Mouse (Mus musculus): ENCODE measurements around the gene Hoxb6.

Gene Hoxb6

DNA sequence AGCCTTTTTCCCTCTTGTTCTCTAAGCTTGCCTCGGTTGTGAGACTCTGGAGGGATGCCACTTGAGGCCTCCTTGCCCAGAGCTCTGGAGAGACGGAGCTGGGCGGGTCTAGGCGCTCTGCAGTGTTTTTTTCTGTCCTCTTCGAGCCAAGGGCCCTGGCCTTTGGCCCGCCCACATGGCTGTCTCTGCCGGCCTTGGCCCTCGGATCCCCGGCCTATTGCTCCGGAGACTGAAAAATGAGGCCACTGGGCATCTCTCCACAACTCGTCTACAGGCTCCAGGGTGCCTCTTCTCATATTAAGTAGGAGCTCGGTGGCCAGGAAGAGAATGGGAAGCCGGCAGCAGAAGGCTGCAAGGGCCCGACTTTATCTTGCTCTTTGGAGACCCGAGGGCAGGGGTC is 9.6 kb downstream of the Hoxb6 start:
- peak; percentile 88 to 91 for DNase-seq

GRCm38 (mm10) chr11:96302381-96303150 is 10.3 kb downstream of the Hoxb6 start:
- peak in 1 of 2 experiments; percentile 49 for DNase-seq

DNA sequence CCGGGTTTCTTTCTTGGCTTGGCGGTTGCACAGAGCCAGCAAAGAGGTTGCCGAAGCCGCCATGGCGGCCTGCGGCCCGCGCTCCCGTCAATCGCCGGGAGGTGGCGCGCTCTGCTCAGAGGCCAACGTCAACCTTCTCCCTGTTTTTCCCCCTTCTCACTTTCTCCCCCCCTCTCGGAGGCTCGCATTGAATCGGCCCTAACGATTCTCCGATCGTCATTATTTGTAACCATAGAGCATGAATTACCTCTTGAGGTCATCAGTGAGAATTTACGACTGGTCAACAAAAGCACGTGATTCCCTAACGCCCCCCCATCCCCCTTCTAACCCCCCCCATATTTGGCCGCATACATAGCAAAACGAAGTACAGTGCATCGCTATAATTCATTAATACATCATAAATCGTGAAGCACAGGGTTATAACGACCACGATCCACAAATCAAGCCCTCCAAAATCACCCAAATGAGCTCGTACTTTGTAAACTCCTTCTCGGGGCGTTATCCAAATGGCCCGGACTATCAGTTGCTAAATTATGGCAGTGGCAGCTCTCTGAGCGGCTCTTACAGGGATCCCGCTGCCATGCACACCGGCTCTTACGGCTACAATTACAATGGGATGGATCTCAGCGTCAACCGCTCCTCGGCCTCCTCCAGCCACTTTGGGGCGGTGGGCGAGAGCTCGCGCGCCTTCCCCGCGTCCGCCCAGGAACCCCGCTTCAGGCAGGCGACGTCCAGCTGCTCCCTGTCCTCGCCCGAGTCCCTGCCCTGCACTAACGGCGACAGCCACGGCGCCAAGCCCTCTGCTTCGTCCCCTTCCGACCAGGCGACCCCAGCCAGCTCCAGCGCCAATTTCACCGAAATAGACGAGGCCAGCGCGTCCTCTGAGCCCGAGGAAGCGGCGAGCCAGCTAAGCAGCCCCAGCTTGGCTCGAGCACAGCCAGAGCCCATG is 11.1 kb downstream of the Hoxb6 start, which contains the start of gene Hoxb5:
Hoxb5 (plus strand) TSS at position 186 of the 949 bp plus-strand sequence.
- DNase-seq: peak; percentile 92 to 94

DNA sequence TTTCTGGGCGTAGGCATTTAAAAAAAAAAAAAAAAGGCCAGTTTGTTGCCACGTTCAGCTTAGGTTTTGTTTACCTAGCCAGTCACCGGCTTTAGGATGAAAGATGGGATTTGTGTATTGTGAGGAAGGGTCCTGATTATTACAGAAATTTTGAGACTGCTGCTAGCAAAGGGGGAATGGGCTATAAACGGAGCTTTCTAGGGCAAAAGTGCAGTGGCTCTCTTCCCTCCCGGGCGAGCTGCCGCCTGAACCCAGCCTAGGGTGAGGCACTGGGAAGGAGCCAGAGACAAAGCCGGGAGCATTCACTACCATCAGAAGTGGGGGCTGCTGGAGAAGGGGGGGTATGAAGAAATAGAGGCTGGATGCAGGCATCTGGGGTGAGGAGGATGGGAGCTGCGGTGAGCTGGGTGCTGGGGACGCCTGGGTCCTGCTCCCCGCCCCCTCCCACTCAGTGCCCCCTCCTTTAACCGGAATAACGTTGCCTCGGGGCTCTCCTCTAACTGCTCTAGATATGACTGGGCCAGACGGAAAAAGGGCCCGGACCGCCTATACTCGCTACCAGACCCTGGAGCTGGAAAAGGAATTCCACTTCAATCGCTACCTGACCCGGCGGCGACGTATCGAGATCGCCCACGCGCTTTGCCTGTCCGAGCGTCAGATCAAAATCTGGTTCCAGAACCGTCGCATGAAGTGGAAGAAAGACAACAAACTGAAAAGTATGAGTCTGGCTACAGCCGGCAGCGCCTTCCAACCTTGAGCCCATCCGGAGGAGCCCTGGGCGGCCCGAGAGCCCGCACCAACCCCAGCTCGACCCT is 12.3 kb downstream of the Hoxb6 start:
- peak in 1 of 2 experiments; percentile 60 for DNase-seq

- DNase-seq: no peak
These were observed 13.4 kb downstream of the Hoxb6 start for GRCm38 (mm10) chr11:96305505-96306182.

DNA sequence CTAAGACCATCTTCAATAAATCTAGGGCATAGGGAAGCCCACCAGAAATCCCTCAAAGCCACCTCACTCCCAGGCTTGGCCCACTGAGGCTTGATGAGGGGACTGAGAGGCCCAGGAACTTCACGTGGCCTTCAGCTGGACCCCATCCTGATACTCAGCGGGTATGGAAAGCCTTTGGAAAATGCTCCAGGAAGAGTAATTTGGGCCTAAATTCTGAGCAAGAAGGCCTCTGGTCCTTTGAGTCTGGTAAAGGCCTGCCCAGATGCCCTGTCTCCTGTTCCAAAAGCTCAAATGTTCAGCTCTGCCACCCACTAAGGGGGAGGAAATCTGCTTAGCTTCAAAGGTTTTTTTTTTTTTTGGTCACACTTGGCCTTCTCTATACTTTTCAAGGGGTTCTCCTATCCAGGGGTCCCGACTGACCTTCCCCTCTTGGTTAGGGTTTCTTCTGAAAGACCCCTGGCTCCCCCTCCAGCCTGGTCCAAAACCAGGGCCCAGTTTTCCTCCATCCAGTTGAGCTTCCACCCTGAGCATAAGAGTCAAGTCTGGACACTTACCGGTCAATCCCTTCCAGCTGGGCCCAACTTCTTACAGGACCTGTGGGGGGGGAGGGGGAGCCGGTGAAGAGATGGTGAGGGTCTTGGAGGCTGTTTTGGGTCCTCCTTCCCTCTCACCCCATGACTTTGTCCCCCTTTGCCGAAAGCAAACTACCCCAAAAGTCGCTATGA is 14.1 kb downstream of the Hoxb6 start:
- DNase-seq: peak in 1 of 2 experiments; percentile 53

DNA sequence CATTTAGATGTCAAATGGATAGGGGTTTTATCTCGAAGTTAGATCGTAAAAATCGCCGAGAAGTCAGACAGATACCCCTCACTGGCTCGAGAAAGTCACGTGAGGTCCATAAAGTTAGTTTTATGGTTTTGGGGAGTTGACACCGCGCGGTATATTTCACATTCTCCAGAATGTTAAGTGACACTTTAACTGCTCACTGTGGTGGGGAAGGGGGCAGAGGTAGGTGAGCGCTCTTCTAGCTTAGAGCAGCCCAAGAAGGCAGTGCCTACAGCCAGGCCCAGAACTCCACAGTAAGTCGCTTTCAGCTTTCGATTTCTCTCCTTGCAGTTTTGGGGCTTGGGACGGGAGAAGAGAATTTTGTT is 14.6 kb downstream of the Hoxb6 start:
- DNase-seq: peak in 1 of 2 experiments; percentile 51

DNA sequence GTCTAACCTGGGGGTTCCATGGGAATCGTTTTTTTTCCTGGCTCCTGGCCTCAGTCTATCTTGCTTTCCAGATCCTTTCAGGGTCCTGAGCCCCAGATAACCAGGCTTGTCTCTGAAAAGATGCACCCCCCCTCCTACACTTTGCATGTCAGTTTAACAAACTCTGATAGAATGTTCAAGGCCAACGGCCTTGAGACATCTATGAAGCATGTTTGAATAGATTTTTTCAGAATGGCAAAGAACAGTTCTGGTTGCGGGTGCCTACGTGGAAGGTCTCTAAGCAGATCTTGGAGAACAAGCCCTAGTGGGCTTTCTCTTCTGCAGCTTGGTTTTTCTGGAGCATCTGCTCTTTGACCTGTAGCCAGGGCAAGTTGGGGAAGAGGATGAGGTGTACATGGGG is 16.5 kb downstream of the Hoxb6 start:
- no peak for DNase-seq

GRCm38 (mm10) chr11:96309288-96309687 is 17.0 kb downstream of the Hoxb6 start:
- peak; percentile 70 to 75 for DNase-seq

DNA sequence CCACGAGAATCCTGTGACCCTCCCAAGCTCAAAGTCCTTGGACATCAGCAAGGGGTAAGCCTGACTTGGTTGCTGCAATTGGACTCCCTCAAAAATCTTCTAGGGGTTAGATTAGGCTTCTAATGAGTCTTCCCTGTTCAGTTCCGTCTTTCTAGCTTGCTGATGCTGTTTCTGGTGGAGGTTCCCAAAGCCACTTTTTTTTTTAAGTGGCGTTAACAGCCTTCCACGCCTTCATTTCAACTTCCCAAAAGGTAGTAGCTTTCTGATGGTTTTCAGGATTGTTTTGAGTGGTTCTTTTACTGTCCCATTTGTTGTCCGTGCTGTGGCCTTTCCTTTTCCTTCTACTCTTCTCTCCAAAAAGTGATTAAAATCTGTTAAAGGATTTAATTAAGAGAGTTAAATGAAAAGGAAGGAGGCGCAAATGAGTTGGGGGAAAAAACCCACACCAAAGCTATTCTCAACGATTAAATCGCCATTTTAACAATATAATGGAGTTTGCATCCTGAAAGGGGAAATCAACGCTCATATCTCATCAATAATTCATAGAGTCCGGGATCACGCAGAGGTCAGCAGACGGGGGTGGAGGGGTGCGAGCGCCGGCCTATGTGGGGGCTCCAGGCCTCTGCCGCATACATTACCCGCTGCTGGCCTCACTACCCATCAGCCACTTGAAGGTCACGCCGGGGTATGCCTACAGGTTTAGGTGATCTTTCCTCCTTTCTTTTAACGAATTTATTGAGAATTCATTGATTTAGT is 18.1 kb downstream of the Hoxb6 start:
- peak in 1 of 2 experiments; percentile 41 for DNase-seq

GRCm38 (mm10) chr11:96311097-96311496 is 18.8 kb downstream of the Hoxb6 start:
- DNase-seq: peak in 1 of 2 experiments; percentile 62

GRCm38 (mm10) chr11:96311520-96312417 is 19.5 kb downstream of the Hoxb6 start:
- DNase-seq: peak; percentile 88 to 90

DNA sequence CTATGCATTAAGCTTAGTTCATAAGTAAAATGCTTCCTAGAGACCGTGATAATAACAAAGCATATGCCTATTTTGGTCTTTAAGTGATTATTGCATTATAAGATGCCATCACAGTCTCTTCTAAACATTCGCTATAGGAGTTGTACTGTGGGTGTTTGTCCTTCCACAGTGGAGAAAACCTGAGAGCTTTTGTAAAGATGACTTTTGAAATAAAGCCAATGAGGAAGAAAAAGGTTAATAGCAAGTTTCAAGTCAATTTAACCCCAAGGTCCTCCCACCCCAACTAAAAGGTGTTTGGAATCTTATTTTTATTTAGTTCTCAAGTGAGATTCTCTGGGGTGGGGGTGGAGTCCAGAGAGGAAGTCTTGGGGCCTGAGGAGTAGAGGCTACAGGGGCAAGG is 20.9 kb downstream of the Hoxb6 start:
- no peak for DNase-seq

GRCm38 (mm10) chr11:96313806-96314428 is 21.6 kb downstream of the Hoxb6 start:
- DNase-seq: no peak

- peak; percentile 73 to 83 for DNase-seq
These were observed 22.5 kb downstream of the Hoxb6 start for GRCm38 (mm10) chr11:96314671-96315343.

DNA sequence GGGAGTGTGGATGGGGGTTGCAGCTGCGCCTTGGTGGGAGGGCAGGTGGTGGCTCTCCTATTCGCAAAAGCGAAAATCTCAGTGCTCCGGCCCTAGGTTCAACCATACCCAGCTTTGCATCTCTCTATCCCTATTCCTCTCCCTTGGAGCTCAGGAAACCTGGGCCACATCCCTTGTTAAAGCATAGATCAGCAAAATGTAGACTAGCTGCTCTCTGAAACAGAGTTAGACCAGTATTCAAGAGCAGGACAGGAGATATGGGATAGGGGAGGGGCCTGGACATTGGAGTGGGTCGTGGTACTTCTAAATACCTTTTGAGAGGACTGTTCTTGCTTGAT is 23.0 kb downstream of the Hoxb6 start:
- no peak for DNase-seq

- DNase-seq: no peak
These were observed 24.7 kb downstream of the Hoxb6 start for GRCm38 (mm10) chr11:96316696-96317607.
